Mouse (Mus musculus) cortical plate, adult 2 months (tissue): Measurements from ENCODE around the gene Crabp2.

ENCODE experiments used
- CTCF ChIP-seq: fragments of 200-500 bp; IDR thresholded peaks from 2 replicates; pipeline ENCODE4 v1.5.1; 2011; ENCODE audit warnings: mild to moderate bottlenecking, control low read depth, low read length; ENCODE audit not compliant: insufficient read depth; ENCODE audit errors: extremely low read depth
- POLR2A ChIP-seq: fragments of 200-500 bp; IDR thresholded peaks from 2 replicates; pipeline ENCODE4 v1.6.1; 2011; ENCODE audit warnings: mild to moderate bottlenecking, low read length, control low read depth; ENCODE audit not compliant: insufficient read depth; ENCODE audit errors: extremely low read depth

DNA sequence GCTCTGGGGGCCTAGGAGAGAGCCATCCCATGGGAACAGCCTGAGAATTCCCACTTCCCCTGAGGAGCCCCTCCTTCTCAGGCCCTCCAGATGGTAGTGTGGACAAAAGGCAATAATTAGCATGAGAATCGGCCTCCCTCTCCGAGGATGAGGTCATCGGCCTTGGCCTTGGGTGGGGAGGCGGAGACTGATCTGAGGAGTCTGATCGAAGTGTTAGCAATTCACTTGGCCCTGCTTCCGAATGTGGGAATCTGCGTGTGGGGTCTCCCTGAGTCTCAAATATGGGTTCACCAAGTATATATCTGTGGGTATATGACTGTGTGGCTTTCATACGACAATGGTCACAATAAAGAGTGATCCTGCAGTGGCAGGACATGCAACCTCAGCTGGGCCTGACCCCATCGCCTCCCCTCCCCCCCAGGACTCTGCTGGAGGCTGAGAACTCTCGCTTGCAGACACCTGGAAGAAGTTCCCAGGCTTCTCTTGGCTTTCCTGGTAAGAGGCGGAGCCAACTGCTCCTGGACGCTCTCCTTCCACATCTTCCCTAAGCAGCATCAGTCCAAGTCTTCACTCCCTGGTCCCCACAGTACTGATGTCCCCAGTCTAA, 26.0 kb downstream of the Crabp2 start:
- no peak for TF ChIP-seq CTCF
- no peak for TF ChIP-seq POLR2A
